Mouse (Mus musculus): ENCODE data around the gene Rassf3.

GRCm38 (mm10) chr10:121459124-121459853 lies 16.9 kb downstream of the Rassf3 start:
- TF ChIP-seq CTCF (IDR thresholded peaks at IDR 0.05; ENCODE audit: low read depth), result no peak
- TF ChIP-seq EP300 (optimal IDR thresholded peaks at IDR 0.05), result no peak

Measured in stomach, postnatal 0 days (tissue).